Mouse (Mus musculus): ENCODE measurements at regions not wholly inside any gene's neighbourhood (a gene's known extent, or its start where the extent isn't known, plus 50 kb on each side); places are given as distances from the start of the nearest gene placed in this dataset.
A peak's percentile ranks its signal among the peaks of the same experiment; 100 is the strongest.

DNA sequence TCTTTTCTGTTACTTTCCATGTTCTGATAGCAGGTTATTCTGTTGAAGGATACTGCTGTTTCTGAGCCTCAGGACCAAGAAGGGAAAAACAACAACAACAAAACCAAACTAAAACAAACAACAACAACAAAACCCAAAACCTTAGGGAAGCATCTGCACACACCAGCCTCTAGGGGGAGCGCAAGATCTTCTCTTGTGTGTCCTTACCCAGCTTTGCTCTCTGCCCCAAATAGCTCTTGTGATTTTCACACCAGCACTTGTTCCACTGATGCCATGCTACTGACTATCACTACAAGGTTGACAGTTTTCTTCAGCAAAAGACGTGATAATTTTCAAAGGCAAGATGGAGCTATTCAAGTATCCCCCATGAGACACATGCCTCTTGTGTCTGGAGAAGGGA, 59.8 kb upstream of the Nrg3 start:
- DNase-seq (ENCODE audit: extremely low spot score, low spot score): peak; percentile 23
